Mouse (Mus musculus) spleen, adult 2 months (tissue): ENCODE results near the gene Capn12.

ENCODE experiments used
- CTCF ChIP-seq: fragments of 200-500 bp; IDR thresholded peaks from 2 replicates; pipeline ENCODE4 v1.5.1; 2011; ENCODE audit warnings: mild to moderate bottlenecking, inconsistent platforms; ENCODE audit not compliant: insufficient read depth, insufficient read length, insufficient replicate concordance; ENCODE audit errors: extremely low read depth
- POLR2A ChIP-seq: fragments of 200-500 bp; IDR thresholded peaks from 2 replicates; pipeline ENCODE4 v1.6.1; 2011; ENCODE audit warnings: low read depth, low read length, inconsistent platforms

- TF ChIP-seq CTCF (no peak), POLR2A (no peak)
Measured at GRCm38 (mm10) chr7:28929381-28929780, 48.2 kb downstream of the Capn12 start.
